Mouse (Mus musculus) ES-E14 (cell line): Measurements from ENCODE around the gene Ciz1. TPM values are rescaled to one million over a fixed set of nuclear protein-coding genes. Genes with fewer than 3 reads are reported as not detected.
A peak's percentile ranks its signal among the peaks of the same experiment; 100 is the strongest.

Source experiments
- DNase-seq: peaks from one replicate; pipeline ENCODE4 v3.0.0-alpha.2; 2013; ENCODE audit warnings: low read depth, low spot score
- H3K27ac ChIP-seq: 2 replicates; pipeline ENCODE4 v1.5.1; 2012; ENCODE audit warnings: low read depth, mild to moderate bottlenecking, low read length, moderate library complexity, mixed read lengths; ENCODE audit not compliant: poor library complexity, insufficient read depth, severe bottlenecking
- H3K36me3 ChIP-seq: 2 replicates; pipeline ENCODE4 v1.6.1; 2012; ENCODE audit warnings: mild to moderate bottlenecking, low read length, moderate library complexity, mixed read lengths; ENCODE audit not compliant: control insufficient read depth, poor library complexity, insufficient read depth, severe bottlenecking
- H3K4me1 ChIP-seq, 2 experiments: fragments of 150-350 bp in 1 of 2; sonication (generic) in 1 of 2; 2 replicates each; pipeline ENCODE4 v1.6.1; 2012; ENCODE audit warnings: low read length in 2 of 2, mild to moderate bottlenecking in 1 of 2, mixed read lengths in 1 of 2; ENCODE audit not compliant: control insufficient read depth in 2 of 2, insufficient read depth in 2 of 2, poor library complexity in 1 of 2
- H3K4me3 ChIP-seq, 2 experiments: fragments of 150-350 bp in 1 of 2; sonication (generic) in 1 of 2; 2 replicates each; pipeline ENCODE4 v1.5.1; 2012; ENCODE audit warnings: low read length in 2 of 2, low read depth in 1 of 2, mild to moderate bottlenecking in 1 of 2, mixed read lengths in 1 of 2; ENCODE audit not compliant: insufficient read depth in 1 of 2, poor library complexity in 1 of 2, severe bottlenecking in 1 of 2
- H3K9ac ChIP-seq: 2 replicates; pipeline ENCODE4 v1.6.1; 2012; ENCODE audit warnings: low read depth, mild to moderate bottlenecking, low read length, mixed read lengths; ENCODE audit not compliant: poor library complexity, insufficient read depth, severe bottlenecking
- H3K9me3 ChIP-seq: fragments of 150-350 bp; sonication (generic); 2 replicates; pipeline ENCODE4 v1.6.1; 2012; ENCODE audit warnings: low read depth, mild to moderate bottlenecking, low read length; ENCODE audit not compliant: control insufficient read depth, insufficient read depth
- CHD2 ChIP-seq: IDR thresholded peaks from 2 replicates; pipeline ENCODE4 v1.6.1; 2014; ENCODE audit warnings: mild to moderate bottlenecking, low read depth, low read length, inconsistent platforms
- HCFC1 ChIP-seq: IDR thresholded peaks from 2 replicates; pipeline ENCODE4 v1.6.1; 2012; ENCODE audit warnings: low read length, inconsistent platforms, borderline replicate concordance; ENCODE audit not compliant: insufficient read depth
- MAFK ChIP-seq: IDR thresholded peaks from 2 replicates; pipeline ENCODE4 v1.6.1; 2014; ENCODE audit warnings: mild to moderate bottlenecking, low read depth, low read length, inconsistent platforms; ENCODE audit not compliant: insufficient read depth
- ZC3H11A ChIP-seq: IDR thresholded peaks from 2 replicates; pipeline ENCODE4 v1.6.1; 2012; ENCODE audit warnings: low read depth, mild to moderate bottlenecking, inconsistent platforms, low read length, borderline replicate concordance
- ZNF384 ChIP-seq: IDR thresholded peaks from 2 replicates; pipeline ENCODE4 v1.6.1; 2012; ENCODE audit warnings: low read depth, low read length, inconsistent platforms
- in situ Hi-C, 2 experiments: fragments of 600-800 bp; cut with MboI; formaldehyde crosslinking; loops; one replicate each; pipeline ENCODE4 v1.15.1; 2025; ENCODE audit warnings: low sequenced_read_pairs in 2 of 2, inconsistent platforms in 1 of 2; ENCODE audit not compliant: unreplicated experiment in 2 of 2
- total RNA-seq: library from RNA; depleted of rRNA; stranded (reverse); fragments of 300-350 nt; gene quantifications from 2 replicates; pipeline ENCODE4 v1.2.3, GENCODE M21; 2012

The Ciz1 gene
- total RNA-seq, 1 experiment: 13.6 TPM

GRCm38 (mm10) chr2:32306176-32306575, 46.0 kb upstream of the Ciz1 start:
- no peak overlapping the region for H3K27ac ChIP-seq
- no peak for TF ChIP-seq ZNF384
- no peak for TF ChIP-seq HCFC1
- TF ChIP-seq ZC3H11A: no peak
- TF ChIP-seq MAFK: no peak
- TF ChIP-seq CHD2: no peak
- DNase-seq: no peak
- in situ Hi-C loops: no loop called here
- H3K9ac ChIP-seq: no peak overlapping the region
- H3K4me1 ChIP-seq: peaks cover 0 to 5% of the 10 kb centered on the region in 2 experiments; a peak in 1 of 4 replicates
- no peaks in the 10 kb centered on the region for H3K9me3 ChIP-seq
- H3K4me3 ChIP-seq: no peak overlapping the region
- peaks cover 48% of the 10 kb centered on the region for H3K36me3 ChIP-seq

DNA sequence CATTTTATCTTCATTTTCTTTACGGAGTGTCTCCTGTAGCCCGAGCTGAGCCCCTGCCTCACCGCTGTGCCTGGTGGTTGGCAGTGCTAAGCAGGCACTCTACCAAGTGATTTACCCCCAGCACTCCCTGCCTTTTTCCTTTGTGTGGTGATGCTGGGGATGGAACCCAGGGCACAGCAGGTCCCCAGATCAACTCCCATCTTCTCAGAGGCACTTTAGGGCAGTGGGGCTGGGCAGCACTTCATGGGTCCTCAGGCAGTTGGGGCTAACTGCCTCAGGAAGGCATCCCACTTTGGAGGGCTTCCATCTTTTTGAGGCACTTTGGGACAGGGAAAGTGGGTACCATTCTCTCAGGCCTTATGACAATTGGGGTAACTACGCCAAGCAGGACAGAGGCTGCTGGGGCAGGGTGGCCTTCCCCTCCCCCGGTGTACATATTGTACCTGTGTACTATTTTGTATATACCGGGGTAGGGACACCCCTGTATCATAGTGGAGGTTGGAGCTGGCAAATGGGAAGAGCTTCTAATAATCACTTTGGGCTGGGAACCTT, 44.8 kb upstream of the Ciz1 start:
- peaks cover 0 to 8% of the 10 kb centered on the region in 2 experiments; a peak in 2 of 4 replicates for H3K4me1 ChIP-seq
- no peak overlapping the region; the same call in 1 of the 2 replicates for H3K9ac ChIP-seq
- no peak for DNase-seq
- H3K9me3 ChIP-seq: no peaks in the 10 kb centered on the region
- H3K4me3 ChIP-seq: no peak overlapping the region
- peaks cover 48% of the 10 kb centered on the region for H3K36me3 ChIP-seq
- TF ChIP-seq HCFC1 (no peak), MAFK (no peak), ZC3H11A (no peak), CHD2 (no peak), ZNF384 (no peak)
- in situ Hi-C loops: no loop called here
- no peak overlapping the region for H3K27ac ChIP-seq

DNA sequence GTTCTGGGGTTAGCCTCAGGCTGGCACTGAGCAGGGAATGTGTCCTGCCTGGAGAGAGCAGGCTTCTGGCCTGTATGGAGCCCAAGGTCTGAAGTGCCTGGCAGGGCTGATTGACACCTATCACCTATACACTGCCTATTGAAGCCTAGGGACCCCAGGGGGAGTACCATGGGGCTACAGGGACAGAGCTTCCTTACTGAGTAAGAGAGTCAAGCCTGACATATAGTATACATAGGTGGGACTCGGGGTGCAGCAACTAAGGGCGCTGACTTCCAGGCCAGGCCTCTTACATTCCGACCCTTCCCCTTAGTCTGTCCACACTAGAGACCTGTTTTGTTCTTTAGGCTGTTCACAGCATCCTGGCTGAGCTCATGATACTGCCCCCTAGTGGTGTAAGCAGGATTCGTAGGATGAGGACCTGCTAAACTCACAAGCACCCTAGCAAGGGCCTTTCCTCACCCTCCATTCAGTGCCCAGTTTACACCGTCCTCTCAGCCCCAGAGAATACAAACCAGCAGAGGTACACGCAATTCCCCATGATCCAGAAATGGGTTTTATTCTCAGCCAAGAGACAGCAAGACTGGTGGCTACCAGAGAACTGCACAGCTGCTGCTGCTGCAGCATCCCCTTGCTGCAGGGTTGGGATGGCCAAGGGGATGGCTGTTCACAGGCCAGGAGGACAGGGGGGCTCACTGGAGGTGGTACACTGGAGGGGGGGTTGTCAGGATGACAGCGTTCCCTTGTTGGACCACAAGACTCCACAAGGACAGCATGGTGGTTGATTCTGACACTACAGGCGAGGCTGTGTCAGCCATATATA, 44.0 kb upstream of the Ciz1 start:
- TF ChIP-seq HCFC1: no peak
- no peak for TF ChIP-seq MAFK
- H3K36me3 ChIP-seq: peaks cover 42% of the 10 kb centered on the region

DNA sequence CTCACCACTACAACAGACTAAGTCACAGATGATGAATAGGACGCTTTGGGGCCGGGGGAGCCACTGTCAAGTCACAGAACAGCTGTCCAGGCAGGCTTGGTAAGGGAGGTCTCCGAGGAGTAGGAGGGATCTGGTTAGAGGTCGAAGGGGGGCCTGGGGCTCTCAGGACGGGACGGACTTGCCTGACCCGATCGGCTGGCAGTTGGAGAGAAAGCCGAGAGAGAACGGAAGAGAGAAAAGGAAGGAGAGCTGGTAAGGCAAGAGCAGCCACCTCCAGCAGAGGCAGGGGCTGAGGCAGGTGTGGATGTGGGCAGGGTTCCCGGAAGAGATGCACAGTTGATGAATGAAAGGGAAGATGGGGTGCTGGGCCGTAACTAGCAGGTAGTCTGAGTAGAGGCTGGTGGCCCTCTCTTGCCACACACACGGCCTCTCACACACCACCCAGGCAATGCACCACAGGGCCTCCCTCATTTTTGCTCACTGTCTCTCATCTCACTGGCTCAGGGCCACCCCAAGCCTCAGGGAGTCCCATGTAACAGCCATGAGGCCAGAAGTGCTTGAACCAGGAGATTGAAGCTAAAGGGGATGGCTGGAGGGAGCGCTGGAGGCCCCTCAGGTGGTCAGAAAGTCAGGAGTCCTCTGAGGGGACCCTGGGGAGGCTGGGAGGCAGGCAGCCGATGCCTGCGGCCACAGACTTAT, 43.1 kb upstream of the Ciz1 start:
- no peak overlapping the region for H3K27ac ChIP-seq
- no peak overlapping the region for H3K4me3 ChIP-seq
- H3K36me3 ChIP-seq: peaks cover 34% of the 10 kb centered on the region
- H3K9me3 ChIP-seq: no peaks in the 10 kb centered on the region
- in situ Hi-C loops: no loop called here
- no peak for DNase-seq
- no peak overlapping the region for H3K9ac ChIP-seq
- peaks cover 0 to 8% of the 10 kb centered on the region in 2 experiments; a peak in 2 of 4 replicates for H3K4me1 ChIP-seq
- TF ChIP-seq MAFK: no peak

More for the DNA sequence above, 44.0 kb upstream of the Ciz1 start:
- Histone ChIP-seq H3K27ac (no peak overlapping the region), H3K9me3 (no peaks in the 10 kb centered on the region), H3K4me3 (no peak overlapping the region), H3K4me1 (peaks cover 0 to 8% of the 10 kb centered on the region in 2 experiments; a peak in 2 of 4 replicates), H3K9ac (no peak overlapping the region)
- DNase-seq: peak; percentile 64
- in situ Hi-C loops: no loop called here
